Mouse (Mus musculus): ENCODE measurements around the gene Zdhhc20. TPM values are rescaled to one million over a fixed set of nuclear protein-coding genes. Genes with fewer than 3 reads are reported as not detected.

Gene Zdhhc20
- total and polyA plus RNA-seq, 3 experiments: 4.6 to 11.4 TPM; not detected in 1

GRCm38 (mm10) chr14:57811844-57812243 is 78.2 kb downstream of the Zdhhc20 start:
- Histone ChIP-seq H3K36me3 (ENCODE audit: control insufficient read depth in 1 of 2, insufficient read depth in 2 of 2, low read length in 2 of 2) (peaks cover 0 to 32% of the 10 kb centered on the region in 2 experiments; a peak in 3 of 4 replicates), H3K27me3 (ENCODE audit: control insufficient read depth in 1 of 2, insufficient read depth in 2 of 2, low read length in 2 of 2) (no peaks in the 10 kb centered on the region), H3K4me1 (ENCODE audit: control insufficient read depth in 1 of 2, insufficient read depth in 2 of 2, low read length in 2 of 2) (no peaks in the 10 kb centered on the region), H3K79me2 (ENCODE audit: control insufficient read depth, insufficient read depth, low read length, poor library complexity) (0 out of 2 replicates have a peak, but pooled peaks cover 2% of the 10 kb centered on the region), H3K9ac (ENCODE audit: control insufficient read depth, low read depth, low read length, poor library complexity, severe bottlenecking) (no peak overlapping the region), H3K27ac (ENCODE audit: control insufficient read depth, low read depth, low read length) (no peak overlapping the region), H3K4me3 (ENCODE audit: control insufficient read depth in 1 of 2, insufficient read depth in 1 of 2, low read depth in 2 of 2, low read length in 2 of 2) (no peak overlapping the region), H3K9me3 (replicated peaks; ENCODE audit: insufficient read depth, low read length) (no peaks in the 10 kb centered on the region)
- DNase-seq (ENCODE audit: low read depth, low spot score): no peak
- TF ChIP-seq TBP (IDR thresholded peaks at IDR 0.05; ENCODE audit: low read depth, low read length) (no peak), CHD1 (IDR thresholded peaks at IDR 0.05; ENCODE audit: low read depth, low read length) (no peak), CTCF (IDR thresholded peaks at IDR 0.05 in 2 of 3, conservative IDR thresholded peaks at IDR 0.05 in 1 of 3; ENCODE audit: control insufficient read depth in 1 of 3, insufficient read depth in 1 of 3, low read depth in 2 of 3, low read length in 3 of 3, poor library complexity in 1 of 3, severe bottlenecking in 1 of 3) (peak in 2 of 3 experiments; percentile 1 to 7; a peak in 1 of 6 replicates)

DNA sequence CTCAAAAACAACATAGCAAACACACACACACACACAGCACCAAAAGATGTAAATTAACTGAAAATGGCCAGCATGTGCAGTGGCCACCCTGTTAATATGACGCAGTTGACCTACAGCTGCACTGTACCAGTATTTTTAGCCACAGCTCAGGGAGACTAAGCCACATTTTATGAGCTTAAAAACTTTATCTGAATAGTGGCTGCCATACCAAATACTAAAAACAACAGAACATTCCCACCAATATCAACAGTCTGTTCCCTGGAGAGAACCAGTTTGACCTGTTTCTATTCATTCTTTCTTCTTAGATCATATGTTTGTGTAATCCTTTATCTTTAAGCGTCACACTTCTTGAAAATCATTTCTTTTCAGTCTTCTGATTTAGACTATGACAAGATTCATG is 79.2 kb downstream of the Zdhhc20 start:
- no peaks in the 10 kb centered on the region for H3K9me3 ChIP-seq (replicated peaks; ENCODE audit: insufficient read depth, low read length)
- TF ChIP-seq ELF1 (IDR thresholded peaks at IDR 0.05; ENCODE audit: low read depth, low read length) (no peak), ETS1 (IDR thresholded peaks at IDR 0.05; ENCODE audit: low read depth, low read length) (no peak), MAZ (IDR thresholded peaks at IDR 0.05; ENCODE audit: low read depth, low read length) (no peak)
- no peaks in the 10 kb centered on the region for H3K4me1 ChIP-seq (ENCODE audit: control insufficient read depth in 1 of 2, insufficient read depth in 2 of 2, low read length in 2 of 2)
- 0 out of 2 replicates have a peak, but pooled peaks cover 2% of the 10 kb centered on the region for H3K79me2 ChIP-seq (ENCODE audit: control insufficient read depth, insufficient read depth, low read length, poor library complexity)
- peaks cover 0 to 23% of the 10 kb centered on the region in 2 experiments; a peak in 3 of 4 replicates for H3K36me3 ChIP-seq (ENCODE audit: control insufficient read depth in 1 of 2, insufficient read depth in 2 of 2, low read length in 2 of 2)
- H3K9ac ChIP-seq (ENCODE audit: control insufficient read depth, low read depth, low read length, poor library complexity, severe bottlenecking): no peak overlapping the region
- DNase-seq (ENCODE audit: low read depth, low spot score): no peak
- no peak overlapping the region for H3K4me3 ChIP-seq (ENCODE audit: control insufficient read depth in 1 of 2, insufficient read depth in 1 of 2, low read depth in 2 of 2, low read length in 2 of 2)
- no peak overlapping the region for H3K27ac ChIP-seq (ENCODE audit: control insufficient read depth, low read depth, low read length)
- no peaks in the 10 kb centered on the region for H3K27me3 ChIP-seq (ENCODE audit: control insufficient read depth in 1 of 2, insufficient read depth in 2 of 2, low read length in 2 of 2)

- TF ChIP-seq MYB (IDR thresholded peaks at IDR 0.05; ENCODE audit: low read depth, low read length): no peak
- peak; percentile 76 for TF ChIP-seq SMC3 (IDR thresholded peaks at IDR 0.05; ENCODE audit: low read depth, low read length)
- no peak for TF ChIP-seq TAL1 (IDR thresholded peaks at IDR 0.05; ENCODE audit: low read length)
- TF ChIP-seq USF1 (IDR thresholded peaks at IDR 0.05; ENCODE audit: low read depth, low read length): no peak
- peak; percentile 43 to 81 (median 58) for TF ChIP-seq CTCF (IDR thresholded peaks at IDR 0.05 in 2 of 3, conservative IDR thresholded peaks at IDR 0.05 in 1 of 3; ENCODE audit: control insufficient read depth in 1 of 3, insufficient read depth in 1 of 3, low read depth in 2 of 3, low read length in 3 of 3, poor library complexity in 1 of 3, severe bottlenecking in 1 of 3)
- TF ChIP-seq HCFC1 (IDR thresholded peaks at IDR 0.05; ENCODE audit: low read depth, low read length): no peak
- 0 out of 2 replicates have a peak, but pooled peaks have one; percentile 23 for TF ChIP-seq SIN3A (IDR thresholded peaks at IDR 0.05; ENCODE audit: low read length)
- TF ChIP-seq MAX (IDR thresholded peaks at IDR 0.05; ENCODE audit: low read length): no peak
- TF ChIP-seq RAD21 (IDR thresholded peaks at IDR 0.05; ENCODE audit: low read depth, low read length): peak; percentile 64
- TF ChIP-seq ZC3H11A (IDR thresholded peaks at IDR 0.05; ENCODE audit: low read depth, low read length): peak; percentile 43
- peak; percentile 51 for TF ChIP-seq ZNF384 (IDR thresholded peaks at IDR 0.05; ENCODE audit: low read depth, low read length)
- no peak for TF ChIP-seq EP300 (IDR thresholded peaks at IDR 0.05; ENCODE audit: low read depth in 1 of 2, low read length in 2 of 2)
- TF ChIP-seq MAFK (IDR thresholded peaks at IDR 0.05; ENCODE audit: borderline replicate concordance, low read depth, low read length): no peak
- no peak for TF ChIP-seq MEF2A (IDR thresholded peaks at IDR 0.05; ENCODE audit: extremely low read depth, insufficient replicate concordance, low read depth, low read length, poor library complexity, severe bottlenecking)
- TF ChIP-seq GABPA (IDR thresholded peaks at IDR 0.05; ENCODE audit: low read depth, low read length): no peak
- TF ChIP-seq MYC (IDR thresholded peaks at IDR 0.05; ENCODE audit: low read depth, low read length): 0 out of 2 replicates have a peak, but pooled peaks have one; percentile 17
- no peak for TF ChIP-seq BHLHE40 (IDR thresholded peaks at IDR 0.05; ENCODE audit: borderline replicate concordance, low read depth, low read length)
- TF ChIP-seq CHD1 (IDR thresholded peaks at IDR 0.05; ENCODE audit: low read depth, low read length): no peak
- TF ChIP-seq ZKSCAN1 (IDR thresholded peaks at IDR 0.05; ENCODE audit: low read depth, low read length): no peak
- no peak for TF ChIP-seq KAT2A (conservative IDR thresholded peaks at IDR 0.05; ENCODE audit: low read depth, low read length)
- no peak for TF ChIP-seq POLR2A (IDR thresholded peaks at IDR 0.05; ENCODE audit: control insufficient read depth in 1 of 2, insufficient read depth in 1 of 2, low read depth in 1 of 2, low read length in 2 of 2, poor library complexity in 1 of 2)
- H3K27me3 ChIP-seq (ENCODE audit: control insufficient read depth in 1 of 2, insufficient read depth in 2 of 2, low read length in 2 of 2): no peaks in the 10 kb centered on the region
- no peaks in the 10 kb centered on the region for H3K9me3 ChIP-seq (replicated peaks; ENCODE audit: insufficient read depth, low read length)
- H3K79me2 ChIP-seq (ENCODE audit: control insufficient read depth, insufficient read depth, low read length, poor library complexity): no peaks in the 10 kb centered on the region
- peak; percentile 78 for DNase-seq (ENCODE audit: low read depth, low spot score)
- H3K27ac ChIP-seq (ENCODE audit: control insufficient read depth, low read depth, low read length): no peak overlapping the region
- no peaks in the 10 kb centered on the region for H3K4me1 ChIP-seq (ENCODE audit: control insufficient read depth in 1 of 2, insufficient read depth in 2 of 2, low read length in 2 of 2)
- H3K4me3 ChIP-seq (ENCODE audit: control insufficient read depth in 1 of 2, insufficient read depth in 1 of 2, low read depth in 2 of 2, low read length in 2 of 2): no peak overlapping the region
- peaks cover 0 to 33% of the 10 kb centered on the region in 2 experiments; a peak in 3 of 4 replicates for H3K36me3 ChIP-seq (ENCODE audit: control insufficient read depth in 1 of 2, insufficient read depth in 2 of 2, low read length in 2 of 2)
- no peak overlapping the region for H3K9ac ChIP-seq (ENCODE audit: control insufficient read depth, low read depth, low read length, poor library complexity, severe bottlenecking)
Observed at GRCm38 (mm10) chr14:57808558-57808957, 81.5 kb downstream of the Zdhhc20 start.

Measured in MEL (cell line).